Mouse (Mus musculus) cerebellum, adult 2 months (tissue): ENCODE measurements around the gene Carm1. TPM values are rescaled to one million over a fixed set of nuclear protein-coding genes. Genes with fewer than 3 reads are reported as not detected.

Experiments
- DNase-seq, 2 experiments: peaks; one replicate each; pipeline ENCODE4 v3.0.0; 2021
- H3K27ac ChIP-seq: fragments of 200-500 bp; 2 replicates; pipeline ENCODE4 v1.5.1; 2012; ENCODE audit warnings: low read length, control low read depth, inconsistent platforms; ENCODE audit not compliant: insufficient read depth
- H3K27me3 ChIP-seq: fragments of 200-500 bp; 2 replicates; pipeline ENCODE4 v1.6.1; 2012; ENCODE audit warnings: inconsistent platforms, mild to moderate bottlenecking, low read length, moderate library complexity; ENCODE audit not compliant: control insufficient read depth, insufficient read depth
- H3K4me1 ChIP-seq: fragments of 200-500 bp; 2 replicates; pipeline ENCODE4 v1.6.1; 2011; ENCODE audit warnings: low read length; ENCODE audit not compliant: control insufficient read depth, insufficient read depth
- H3K4me3 ChIP-seq: fragments of 200-500 bp; replicated peaks from 2 replicates; pipeline ENCODE3; 2011; ENCODE audit warnings: mild to moderate bottlenecking, low read depth, low read length, control low read depth; ENCODE audit not compliant: insufficient read depth
- CTCF ChIP-seq: fragments of 200-500 bp; IDR thresholded peaks from 2 replicates; pipeline ENCODE4 v1.5.1; 2011; ENCODE audit warnings: low read depth, mild to moderate bottlenecking, control low read depth, low read length, moderate library complexity, borderline replicate concordance; ENCODE audit not compliant: insufficient read depth
- POLR2A ChIP-seq: fragments of 200-500 bp; IDR thresholded peaks from 2 replicates; pipeline ENCODE4 v1.6.1; 2011; ENCODE audit warnings: low read length, control low read depth, borderline replicate concordance; ENCODE audit not compliant: insufficient read depth
- WGBS: fragments of 180-500 bp; shearing (Covaris S2); methylation state at CpG from one replicate; pipeline ENCODE4 v1.1.7; 2018; 5-methylcytosine and 5-hydroxymethylcytosine counted together
- polyA plus RNA-seq: library from polyadenylated mRNA; depleted of rRNA; stranded (reverse); fragments of >200 nt; gene quantifications from 2 replicates; pipeline ENCODE4 v1.2.3, GENCODE M21; 2012

Gene Carm1
- polyA plus RNA-seq, 1 experiment: 51.0 TPM

- TF ChIP-seq CTCF (no peak), POLR2A (no peak)
- Histone ChIP-seq H3K27me3 (no peaks in the 10 kb centered on the region), H3K4me3 (peak overlapping the region; percentile 73), H3K4me1 (peaks cover 1% of the 10 kb centered on the region; the same call in 1 of the 2 replicates), H3K27ac (no peak overlapping the region)
- DNase-seq: peak in 1 of 2 experiments; percentile 22
- 20% methylated on average over 9 of the region's 9 CpGs for WGBS
Observed at GRCm38 (mm10) chr9:21545351-21545915, 1.3 kb upstream of the Carm1 start.

- WGBS: under 1% methylated on average over 66 of the region's 67 CpGs
- H3K27me3 ChIP-seq: no peaks in the 10 kb centered on the region
- 0 out of 2 replicates have a peak overlapping the region, but pooled peaks have one; percentile 13 for H3K27ac ChIP-seq
- TF ChIP-seq CTCF (peak; percentile 49; the same call in 1 of the 2 replicates), POLR2A (0 out of 2 replicates have a peak, but pooled peaks have one; percentile 29)
- DNase-seq: peak; percentile 99 to 100
- H3K4me3 ChIP-seq: peak overlapping the region; percentile 73
- peaks cover 5% of the 10 kb centered on the region for H3K4me1 ChIP-seq
Observed at GRCm38 (mm10) chr9:21545916-21546788, 542 bp upstream of the Carm1 start.

GRCm38 (mm10) chr9:21547075-21547941, 614 bp downstream of the Carm1 start:
- H3K4me3 ChIP-seq: peak overlapping the region; percentile 70
- TF ChIP-seq POLR2A: no peak
- TF ChIP-seq CTCF: no peak
- WGBS: under 1% methylated on average over 47 of the region's 66 CpGs
- peak in 1 of 2 experiments; percentile 70 for DNase-seq
- H3K27me3 ChIP-seq: no peaks in the 10 kb centered on the region
- H3K4me1 ChIP-seq: peaks cover 9% of the 10 kb centered on the region
- peak overlapping the region; percentile 44 for H3K27ac ChIP-seq

- Histone ChIP-seq H3K27me3 (no peaks in the 10 kb centered on the region), H3K4me1 (peaks cover 9% of the 10 kb centered on the region), H3K27ac (no peak overlapping the region; the same call in none of the 2 replicates), H3K4me3 (no peak overlapping the region)
- 28% methylated on average over 2 of the region's 2 CpGs for WGBS
- DNase-seq: peak; percentile 28 to 53
- TF ChIP-seq POLR2A: no peak
- no peak for TF ChIP-seq CTCF
Observed at GRCm38 (mm10) chr9:21551049-21551448, 4.4 kb downstream of the Carm1 start.

GRCm38 (mm10) chr9:21553607-21554273, 7.0 kb downstream of the Carm1 start:
- TF ChIP-seq POLR2A (no peak), CTCF (no peak)
- peaks cover 14% of the 10 kb centered on the region for H3K4me1 ChIP-seq
- 86% methylated on average over 6 of the region's 6 CpGs for WGBS
- H3K27ac ChIP-seq: no peak overlapping the region
- H3K27me3 ChIP-seq: no peaks in the 10 kb centered on the region
- no peak for DNase-seq
- no peak overlapping the region for H3K4me3 ChIP-seq

- Histone ChIP-seq H3K4me1 (peaks cover 14% of the 10 kb centered on the region), H3K4me3 (no peak overlapping the region), H3K27ac (no peak overlapping the region), H3K27me3 (no peaks in the 10 kb centered on the region)
- WGBS: 88% methylated on average over 6 of the region's 6 CpGs
- no peak for DNase-seq
- TF ChIP-seq POLR2A: no peak
- no peak for TF ChIP-seq CTCF
Observed at GRCm38 (mm10) chr9:21555198-21555742, 8.6 kb downstream of the Carm1 start.
